Mouse (Mus musculus) neural tube, embryonic 10.5 days (tissue): Measurements from ENCODE around the gene Cyp2a5.
"Not testable (repeated sequence)": the region's sequence is repeated elsewhere in the genome, so short reads cannot be mapped to it uniquely, and the experiment has no call there.

Experiments used
- DNase-seq: peaks from one replicate; pipeline ENCODE4 v3.0.0-alpha.2; 2017; ENCODE audit warnings: low spot score; ENCODE audit errors: extremely low spot score

The Cyp2a5 gene

GRCm38 (mm10) chr7:26835059-26835458 is at the start of gene Cyp2a5:
Gene Cyp2a5 (plus strand): TSS chr7:26835305.
- not testable (repeated sequence) for DNase-seq

DNA sequence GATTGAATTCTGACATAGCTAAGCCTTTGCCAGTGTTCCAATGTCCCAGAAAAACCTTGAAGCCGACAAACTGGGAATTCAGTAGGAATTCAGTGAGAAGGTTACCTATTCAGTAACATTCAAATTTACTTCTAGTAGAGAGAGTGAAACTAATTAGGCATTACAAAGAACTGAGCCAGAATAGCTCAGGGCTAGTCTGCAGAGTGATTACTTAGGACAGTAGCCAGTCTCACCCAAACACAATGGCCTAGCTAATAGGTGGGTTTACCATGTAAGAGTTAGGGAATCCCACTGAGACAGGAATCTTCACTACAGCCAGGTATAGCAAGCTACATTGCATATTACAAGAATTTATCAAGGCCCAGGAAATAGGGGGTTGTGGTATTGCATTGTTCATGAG is 49.1 kb upstream of the Cyp2a5 start:
- not testable (repeated sequence) for DNase-seq

GRCm38 (mm10) chr7:26789984-26790383 is 45.1 kb upstream of the Cyp2a5 start:
- no peak for DNase-seq

DNA sequence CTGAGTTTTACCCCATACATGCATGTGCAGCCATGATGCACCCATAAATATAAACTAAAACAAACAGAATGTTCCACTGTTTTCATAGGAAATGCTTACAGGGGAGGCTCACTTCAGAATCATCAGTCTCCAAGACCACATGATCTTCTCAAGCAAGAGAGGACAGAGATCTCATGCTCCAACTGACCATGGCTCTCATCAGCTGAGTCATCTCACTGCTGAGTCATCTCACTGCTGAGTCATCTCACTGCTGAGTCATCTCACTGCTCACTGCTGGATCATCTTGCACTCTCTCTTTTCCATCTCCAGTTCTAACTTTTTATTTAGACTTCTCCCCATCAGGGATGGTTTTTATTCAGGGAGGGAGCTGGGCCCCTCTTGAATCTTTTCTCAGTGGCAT is 35.0 kb upstream of the Cyp2a5 start:
- DNase-seq, result no peak

GRCm38 (mm10) chr7:26800996-26801395 is 34.1 kb upstream of the Cyp2a5 start:
- no peak for DNase-seq

GRCm38 (mm10) chr7:26808592-26808991 is 26.5 kb upstream of the Cyp2a5 start, which contains the start of gene Cyp2g1:
Gene Cyp2g1 (plus strand): TSS chr7:26808892.
- DNase-seq, result no peak

GRCm38 (mm10) chr7:26831556-26832292 is 3.4 kb upstream of the Cyp2a5 start:
- DNase-seq, result not testable (repeated sequence)

DNA sequence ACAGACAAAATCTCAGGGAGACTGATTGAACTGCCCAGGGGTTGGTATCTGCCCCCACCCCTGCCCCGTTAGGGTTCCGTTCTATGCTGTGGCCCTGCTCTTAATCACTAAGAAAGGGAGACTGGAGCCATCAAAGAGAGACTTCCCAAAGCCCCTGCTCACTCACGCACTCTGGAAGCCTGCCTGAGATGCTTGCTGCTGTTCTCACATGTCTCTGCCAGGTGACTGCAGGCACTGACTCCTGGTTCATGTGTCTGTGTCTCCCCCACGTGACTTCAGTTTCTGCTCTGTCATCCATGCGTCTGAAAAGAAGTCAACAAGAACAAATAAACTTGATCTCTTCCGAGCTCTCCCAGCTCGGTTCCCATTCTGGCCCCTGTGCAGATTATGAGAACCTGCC is 2.4 kb upstream of the Cyp2a5 start:
- DNase-seq, result not testable (repeated sequence)

DNA sequence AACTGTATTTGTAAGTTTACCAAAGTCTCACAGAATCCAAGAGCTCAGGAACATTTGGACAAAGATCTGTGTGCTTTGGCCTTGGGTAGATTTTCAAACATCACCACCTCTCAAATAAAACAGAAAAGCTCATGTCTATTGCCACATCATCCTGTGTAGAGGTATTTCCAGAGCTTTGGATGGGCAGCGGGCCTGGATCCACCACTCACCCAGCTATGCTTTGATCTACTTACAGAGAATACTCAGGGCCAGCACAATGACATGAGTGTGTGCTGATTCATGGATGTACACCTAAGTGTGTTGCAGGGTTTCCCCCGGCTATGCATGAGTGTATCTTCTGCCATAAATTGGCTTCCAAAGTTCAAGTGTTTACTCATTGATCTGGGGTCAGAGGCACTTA is 8.3 kb downstream of the Cyp2a5 start:
- not testable (repeated sequence) for DNase-seq

DNA sequence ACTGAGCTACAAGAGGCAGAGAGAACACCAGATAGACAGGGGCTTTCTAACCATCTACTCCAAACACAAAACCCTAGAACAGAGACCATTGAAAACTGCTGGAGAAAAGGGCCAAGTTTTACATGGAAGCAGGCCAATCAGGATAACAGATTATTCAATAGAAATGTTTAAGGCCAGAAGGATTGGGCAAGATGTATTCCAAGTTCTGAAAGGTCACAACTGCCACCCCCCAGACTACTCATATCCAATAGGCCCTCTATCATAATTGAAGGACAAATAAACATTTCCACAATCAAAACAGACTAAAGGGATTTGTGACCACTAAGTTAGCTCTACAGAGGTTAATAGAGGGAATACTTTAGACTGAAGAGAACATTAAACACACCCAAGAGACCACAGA is 15.0 kb downstream of the Cyp2a5 start:
- DNase-seq, result not testable (repeated sequence)

DNA sequence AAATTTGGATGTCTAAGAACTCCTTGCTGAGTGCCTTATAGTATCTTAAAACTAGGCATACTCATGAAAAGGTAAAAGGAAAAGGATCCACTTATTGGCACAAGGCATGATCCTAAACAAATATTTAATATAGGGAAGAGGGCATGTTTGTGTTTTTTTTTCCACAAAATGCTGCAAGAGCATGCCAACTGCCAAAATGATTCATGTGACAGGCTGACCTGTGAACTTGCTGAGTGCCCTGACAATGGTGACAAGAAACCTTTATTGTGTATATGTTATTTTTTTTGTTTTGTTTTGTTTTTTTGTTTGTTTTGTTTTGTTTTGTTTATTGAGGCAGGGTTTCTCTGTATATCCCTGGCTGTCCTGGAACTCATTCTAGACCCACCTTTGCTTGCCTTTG is 43.5 kb downstream of the Cyp2a5 start:
- not testable (repeated sequence) for DNase-seq

DNA sequence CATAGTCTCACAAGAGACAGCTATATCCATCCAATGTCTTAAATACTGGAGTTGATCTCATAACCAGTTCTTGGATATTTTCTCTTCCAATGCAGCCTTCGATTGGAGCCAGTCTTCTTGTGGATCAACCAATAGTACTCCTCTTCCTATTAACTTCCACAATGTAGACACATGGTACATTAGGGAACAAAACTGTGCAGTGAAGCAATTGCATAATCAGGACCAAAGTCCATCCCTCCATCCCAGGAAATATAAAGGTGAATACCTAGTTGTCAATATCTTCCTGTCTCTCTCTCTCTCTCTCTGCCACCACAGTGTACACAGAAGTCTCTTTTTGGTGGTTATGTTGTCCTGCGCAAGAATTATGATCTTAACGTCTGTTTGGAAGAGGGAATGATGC is 45.5 kb downstream of the Cyp2a5 start:
- not testable (repeated sequence) for DNase-seq
